Mouse (Mus musculus) intestine, embryonic 16.5 days (tissue): ENCODE measurements around the gene Nub1. TPM values are rescaled to one million over a fixed set of nuclear protein-coding genes. Genes with fewer than 3 reads are reported as not detected.
"Not testable (repeated sequence)": the region's sequence is repeated elsewhere in the genome, so short reads cannot be mapped to it uniquely, and the experiment has no call there.

Source experiments
- ATAC-seq: fragments of 200-750 bp; cut with Nextera tagmentation; 2 replicates; pipeline ENCODE4 v1.8.0; 2017; ENCODE audit warnings: moderate TSS enrichment, moderate library complexity
- H3K27ac ChIP-seq: fragments of 300-500 bp; sonication (generic); 2 replicates; pipeline ENCODE4 v1.5.1; 2014; ENCODE audit warnings: mild to moderate bottlenecking, low read length
- H3K27me3 ChIP-seq: fragments of 300-500 bp; sonication (generic); replicated peaks from 2 replicates; pipeline ENCODE4 v1.6.1; 2014; ENCODE audit warnings: low read length, control low read depth, mixed read lengths; ENCODE audit not compliant: control insufficient read depth, insufficient read depth
- H3K36me3 ChIP-seq: fragments of 300-500 bp; sonication (generic); 2 replicates; pipeline ENCODE4 v1.6.1; 2014; ENCODE audit warnings: low read length, control low read depth; ENCODE audit not compliant: control insufficient read depth, insufficient read depth
- H3K4me1 ChIP-seq: fragments of 300-500 bp; sonication (generic); 2 replicates; pipeline ENCODE4 v1.6.1; 2014; ENCODE audit warnings: low read length, control low read depth, mixed read lengths; ENCODE audit not compliant: control insufficient read depth, insufficient read depth
- H3K4me2 ChIP-seq: fragments of 300-500 bp; sonication (generic); 2 replicates; pipeline ENCODE4 v1.6.1; 2014; ENCODE audit warnings: low read depth, low read length, control low read depth
- H3K4me3 ChIP-seq: fragments of 300-500 bp; sonication (generic); 2 replicates; pipeline ENCODE4 v1.5.1; 2014; ENCODE audit warnings: mild to moderate bottlenecking, low read length
- H3K9ac ChIP-seq: fragments of 300-500 bp; sonication (generic); 2 replicates; pipeline ENCODE4 v1.6.1; 2014; ENCODE audit warnings: low read depth, low read length
- H3K9me3 ChIP-seq: fragments of 300-500 bp; sonication (generic); 2 replicates; pipeline ENCODE4 v1.6.1; 2016; ENCODE audit warnings: low read length, control low read depth; ENCODE audit not compliant: control insufficient read depth
- WGBS: fragments of 180-500 bp; shearing (Covaris S2); extraction: QIAGEN DNeasy Blood & Tissue Kit; methylation state at CpG from one replicate; pipeline ENCODE4 v1.1.7; 2014; 5-methylcytosine and 5-hydroxymethylcytosine counted together
- polyA plus RNA-seq: library from polyadenylated mRNA; unstranded; fragments of >200 nt; fragmentation: Nextera tagmentation; extraction: Ambion mirVana; gene quantifications from 2 replicates; pipeline ENCODE4 v1.2.1, GENCODE M21; 2015

The Nub1 gene
- polyA plus RNA-seq, 1 experiment from 2014 or later: 28.1 TPM

DNA sequence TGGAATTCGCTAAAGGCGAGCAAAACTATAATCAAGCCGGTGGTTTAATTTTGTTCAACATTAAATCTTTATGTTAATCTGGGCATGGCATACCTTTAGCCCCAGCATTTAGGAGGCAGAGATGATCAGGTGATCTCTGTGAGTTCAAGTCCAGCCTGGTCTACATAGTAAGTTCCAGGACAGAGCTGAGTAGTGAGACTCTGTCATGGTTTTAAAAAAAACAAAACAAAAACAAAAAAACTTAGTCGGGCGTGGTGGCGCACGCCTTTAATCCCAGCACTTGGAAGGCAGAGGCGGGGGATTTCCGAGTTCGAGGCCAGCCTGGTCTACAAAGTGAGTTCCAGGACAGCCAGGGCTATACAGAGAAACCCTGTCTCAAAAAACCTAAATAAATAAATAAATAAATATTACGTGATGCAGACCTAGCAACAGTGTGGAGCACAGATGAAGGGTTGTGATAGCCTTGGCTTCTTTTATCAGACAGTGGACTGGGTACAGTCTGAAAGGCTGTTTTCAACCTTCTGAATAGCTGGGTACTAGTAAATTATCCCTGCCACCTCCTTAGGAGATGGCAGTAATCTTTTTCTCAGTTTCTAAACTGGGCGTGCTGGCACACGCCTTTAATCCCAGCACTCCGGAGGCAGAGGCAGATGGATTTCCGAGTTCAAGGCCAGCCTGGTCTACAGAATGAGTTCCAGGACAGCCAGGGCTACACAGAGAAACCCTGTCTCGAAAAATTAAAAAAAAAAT, 1.5 kb downstream of the Nub1 start:
- H3K9ac ChIP-seq: peak overlapping the region; percentile 77
- peak overlapping the region; percentile 98 for H3K4me3 ChIP-seq
- not testable (repeated sequence) for ATAC-seq, H3K9me3 ChIP-seq, H3K27me3 ChIP-seq, H3K36me3 ChIP-seq
- H3K27ac ChIP-seq: peak overlapping the region; percentile 91; the same call in 1 of the 2 replicates
- peaks cover 12% of the 10 kb centered on the region for H3K4me1 ChIP-seq
- peak overlapping the region; percentile 56 for H3K4me2 ChIP-seq
- WGBS: 73% methylated on average over 16 of the region's 16 CpGs

DNA sequence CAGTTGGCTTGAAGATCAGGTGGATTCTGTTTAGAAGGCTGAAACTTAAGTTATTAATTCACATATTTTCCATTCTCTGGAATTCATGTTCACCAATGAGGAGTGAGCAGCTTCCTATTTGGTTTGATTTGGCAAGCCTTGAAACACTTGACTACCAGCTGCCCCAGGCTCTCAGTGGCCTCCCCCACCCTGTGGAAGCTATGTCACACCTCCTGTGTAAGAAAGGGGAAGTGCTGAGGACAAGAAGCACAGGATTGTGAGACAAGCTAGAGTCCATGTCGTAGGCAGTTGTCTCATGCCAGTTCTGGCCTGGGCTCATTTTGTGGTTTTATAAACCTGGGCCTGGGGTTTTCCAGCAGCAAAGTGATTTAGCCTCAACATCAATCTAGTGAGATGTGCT, 2.4 kb downstream of the Nub1 start:
- H3K36me3 ChIP-seq: peaks cover 6% of the 10 kb centered on the region; the same call in 1 of the 2 replicates
- H3K4me1 ChIP-seq: peaks cover 12% of the 10 kb centered on the region
- H3K9me3 ChIP-seq: no peaks in the 10 kb centered on the region
- H3K9ac ChIP-seq: no peak overlapping the region
- H3K27ac ChIP-seq: no peak overlapping the region
- no peak overlapping the region for H3K4me2 ChIP-seq
- 82% methylated on average over 1 of the region's 1 CpGs for WGBS
- no peak for ATAC-seq
- no peak overlapping the region for H3K4me3 ChIP-seq
- H3K27me3 ChIP-seq: no peaks in the 10 kb centered on the region

DNA sequence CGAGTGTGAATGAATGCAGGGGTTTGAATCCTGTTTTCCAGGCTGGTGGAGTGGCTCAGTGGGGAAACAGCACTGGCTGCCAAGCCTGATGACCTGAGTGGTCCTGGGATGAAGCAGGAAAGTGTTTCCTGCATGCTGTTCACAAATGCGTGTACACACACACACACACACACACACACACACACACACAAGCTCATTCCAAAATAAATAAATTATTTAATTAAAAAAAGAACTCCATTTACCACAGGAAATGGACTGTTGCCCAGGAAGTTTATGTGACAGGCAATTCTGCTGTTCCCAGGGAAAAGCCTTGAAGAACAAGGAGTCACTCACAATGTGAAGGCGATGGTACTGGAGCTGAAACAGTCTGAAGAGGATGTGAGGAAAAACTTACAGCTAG, 11.4 kb downstream of the Nub1 start:
- H3K4me3 ChIP-seq: no peak overlapping the region
- no peaks in the 10 kb centered on the region for H3K27me3 ChIP-seq
- WGBS: 76% methylated on average over 3 of the region's 3 CpGs
- no peak for ATAC-seq
- H3K9ac ChIP-seq: no peak overlapping the region
- peaks cover 30% of the 10 kb centered on the region for H3K36me3 ChIP-seq
- no peaks in the 10 kb centered on the region for H3K9me3 ChIP-seq
- no peak overlapping the region for H3K4me2 ChIP-seq
- H3K4me1 ChIP-seq: no peaks in the 10 kb centered on the region
- H3K27ac ChIP-seq: no peak overlapping the region

DNA sequence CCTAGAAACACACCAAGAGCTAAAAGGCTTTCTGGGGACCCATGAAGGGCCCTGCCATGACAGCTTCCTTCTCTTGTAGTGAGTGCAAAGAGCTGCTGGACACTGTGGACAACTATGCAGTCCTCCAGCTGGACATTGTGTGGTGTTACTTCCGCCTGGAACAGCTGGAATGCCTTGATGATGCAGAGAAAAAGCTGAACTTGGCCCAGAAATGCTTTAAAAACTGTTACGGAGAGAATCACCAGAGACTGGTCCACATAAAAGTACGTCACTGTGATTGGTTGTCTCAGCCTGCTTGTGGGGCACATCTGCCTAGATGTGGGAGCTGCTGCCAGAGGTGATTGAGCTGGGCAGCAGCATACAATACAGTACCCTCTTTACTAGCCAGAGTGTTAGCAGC, 15.9 kb downstream of the Nub1 start:
- no peak overlapping the region for H3K27ac ChIP-seq
- no peaks in the 10 kb centered on the region for H3K9me3 ChIP-seq
- 82% methylated on average over 3 of the region's 3 CpGs for WGBS

DNA sequence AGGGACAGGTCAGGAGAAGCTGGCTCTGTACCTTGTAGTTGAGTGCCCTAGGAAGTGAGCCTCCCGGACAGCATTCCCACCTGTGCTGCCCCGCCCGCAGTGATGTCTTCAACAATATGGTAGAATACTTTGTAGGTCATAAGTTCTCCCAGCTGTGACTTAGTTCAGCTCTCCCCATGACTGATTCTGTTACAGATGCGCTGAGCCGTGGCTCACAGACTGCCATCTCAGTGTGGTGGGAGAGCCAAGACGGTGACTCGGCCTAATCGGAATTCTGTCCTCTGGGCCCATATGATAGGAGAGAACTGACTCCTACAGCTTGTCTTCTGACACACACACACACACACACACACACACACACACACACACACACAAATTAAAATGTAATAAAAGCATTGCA, 19.3 kb downstream of the Nub1 start:
- no peak overlapping the region for H3K9ac ChIP-seq
- no peaks in the 10 kb centered on the region for H3K27me3 ChIP-seq
- H3K9me3 ChIP-seq: no peaks in the 10 kb centered on the region
- H3K36me3 ChIP-seq: peaks cover 19% of the 10 kb centered on the region
- no peak for ATAC-seq
- 92% methylated on average over 8 of the region's 8 CpGs for WGBS
- no peak overlapping the region for H3K4me3 ChIP-seq
- no peaks in the 10 kb centered on the region for H3K4me1 ChIP-seq
- H3K4me2 ChIP-seq: no peak overlapping the region
- H3K27ac ChIP-seq: no peak overlapping the region

More for the DNA sequence above, 15.9 kb downstream of the Nub1 start:
- Histone ChIP-seq H3K4me2 (no peak overlapping the region), H3K4me1 (no peaks in the 10 kb centered on the region), H3K27me3 (no peaks in the 10 kb centered on the region), H3K9ac (no peak overlapping the region), H3K36me3 (peaks cover 26% of the 10 kb centered on the region), H3K4me3 (no peak overlapping the region)
- ATAC-seq: no peak

DNA sequence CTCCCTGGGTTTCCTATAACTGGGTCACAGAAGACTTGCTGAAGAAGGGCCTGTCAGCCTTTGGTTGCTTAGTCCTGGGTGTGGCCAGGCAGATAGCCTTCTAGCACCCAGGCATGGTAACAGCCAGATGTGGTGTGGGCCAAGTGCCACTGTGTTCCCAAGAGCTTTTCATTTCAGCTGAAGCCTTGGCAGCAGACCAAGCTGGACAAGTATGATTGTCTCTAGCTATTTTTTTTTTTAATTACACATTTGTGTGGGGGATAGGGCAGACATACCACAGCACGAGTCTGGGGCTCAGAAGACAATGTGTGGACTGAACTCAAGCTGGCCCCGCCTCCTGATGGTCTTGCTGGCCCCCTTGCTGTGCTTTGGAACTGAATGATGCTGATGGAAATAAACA, 24.6 kb downstream of the Nub1 start:
- Histone ChIP-seq H3K9me3 (no peaks in the 10 kb centered on the region), H3K4me3 (no peak overlapping the region), H3K4me2 (no peak overlapping the region), H3K36me3 (peaks cover 22% of the 10 kb centered on the region), H3K27me3 (no peaks in the 10 kb centered on the region), H3K9ac (no peak overlapping the region), H3K4me1 (no peaks in the 10 kb centered on the region), H3K27ac (no peak overlapping the region)
- ATAC-seq: no peak
- WGBS: 52% methylated on average over 2 of the region's 2 CpGs

DNA sequence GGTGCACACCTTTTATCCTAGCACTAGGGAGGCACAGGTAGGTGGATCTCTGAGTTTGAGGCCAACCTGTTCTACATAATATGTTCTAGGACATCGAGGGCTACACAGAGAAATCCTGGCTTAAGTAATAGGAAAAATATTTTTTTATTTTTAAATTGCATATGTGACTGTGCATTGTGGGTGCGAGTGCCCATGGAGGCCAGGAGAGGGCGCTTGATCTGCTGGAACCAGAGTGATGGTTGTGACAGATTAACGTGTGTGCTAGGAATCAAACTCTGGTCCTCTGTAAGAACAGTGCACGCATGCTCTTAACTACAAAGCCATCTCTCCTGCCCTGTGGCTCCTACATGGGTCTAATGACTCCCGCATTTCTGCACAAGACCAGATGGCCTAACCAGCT, 26.3 kb downstream of the Nub1 start:
- Histone ChIP-seq H3K4me3 (no peak overlapping the region), H3K9ac (no peak overlapping the region), H3K9me3 (no peaks in the 10 kb centered on the region), H3K4me2 (no peak overlapping the region), H3K4me1 (no peaks in the 10 kb centered on the region), H3K27me3 (no peaks in the 10 kb centered on the region), H3K27ac (no peak overlapping the region), H3K36me3 (peaks cover 19% of the 10 kb centered on the region)
- ATAC-seq: no peak
- 94% methylated on average over 6 of the region's 6 CpGs for WGBS

DNA sequence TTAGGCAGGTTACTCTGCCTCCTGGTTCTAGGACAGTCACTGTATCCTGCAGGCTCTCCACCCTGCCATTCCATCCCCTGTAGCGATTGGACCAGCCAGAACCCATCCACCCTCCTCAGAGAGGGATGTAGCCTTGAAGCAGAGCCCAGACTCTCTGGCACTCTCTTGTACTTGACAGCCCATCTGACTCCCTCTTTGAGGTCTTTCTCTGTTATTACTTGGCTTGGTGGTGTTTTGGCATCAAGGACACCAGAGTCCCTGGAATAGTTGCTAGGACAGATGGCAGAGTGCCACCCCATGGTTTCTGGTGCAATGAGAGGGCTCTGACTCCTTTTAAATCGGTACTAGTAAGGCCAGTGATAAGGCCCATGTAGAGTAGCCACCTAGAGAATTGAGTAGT, 27.9 kb downstream of the Nub1 start:
- Histone ChIP-seq H3K4me2 (no peak overlapping the region), H3K36me3 (peaks cover 15% of the 10 kb centered on the region; the same call in 1 of the 2 replicates), H3K4me1 (0 out of 2 replicates have a peak, but pooled peaks cover 3% of the 10 kb centered on the region), H3K27ac (no peak overlapping the region), H3K4me3 (no peak overlapping the region), H3K27me3 (no peaks in the 10 kb centered on the region), H3K9me3 (no peaks in the 10 kb centered on the region), H3K9ac (no peak overlapping the region)
- 67% methylated on average over 2 of the region's 2 CpGs for WGBS
- ATAC-seq: no peak

DNA sequence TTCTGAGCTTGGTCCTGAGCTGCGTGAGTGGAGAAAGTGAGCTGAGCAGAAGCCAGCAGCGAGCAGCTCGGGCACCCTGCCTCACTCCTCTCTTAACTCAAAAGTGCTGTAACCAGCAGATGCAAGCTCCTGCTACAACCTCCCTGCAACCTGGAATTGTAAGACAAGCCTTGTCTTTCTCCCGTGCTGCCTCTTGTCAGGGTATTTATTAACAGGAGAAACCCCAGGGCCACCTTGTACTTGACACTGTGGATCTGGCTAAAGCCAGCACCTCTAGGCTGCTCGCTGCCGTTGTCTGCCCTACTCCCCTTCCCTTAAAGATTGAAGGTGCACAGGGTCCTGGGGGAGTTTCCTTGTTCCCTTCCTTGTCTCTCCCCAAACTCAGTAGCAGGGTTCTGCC, 28.7 kb downstream of the Nub1 start:
- H3K4me1 ChIP-seq: 0 out of 2 replicates have a peak, but pooled peaks cover 3% of the 10 kb centered on the region
- H3K9ac ChIP-seq: 0 out of 2 replicates have a peak overlapping the region, but pooled peaks have one; percentile 5
- peaks cover 15% of the 10 kb centered on the region; the same call in 1 of the 2 replicates for H3K36me3 ChIP-seq
- no peak overlapping the region for H3K4me2 ChIP-seq
- 78% methylated on average over 6 of the region's 6 CpGs for WGBS
- no peak overlapping the region for H3K27ac ChIP-seq
- no peak for ATAC-seq
- H3K9me3 ChIP-seq: no peaks in the 10 kb centered on the region
- H3K27me3 ChIP-seq: no peaks in the 10 kb centered on the region
- H3K4me3 ChIP-seq: no peak overlapping the region

DNA sequence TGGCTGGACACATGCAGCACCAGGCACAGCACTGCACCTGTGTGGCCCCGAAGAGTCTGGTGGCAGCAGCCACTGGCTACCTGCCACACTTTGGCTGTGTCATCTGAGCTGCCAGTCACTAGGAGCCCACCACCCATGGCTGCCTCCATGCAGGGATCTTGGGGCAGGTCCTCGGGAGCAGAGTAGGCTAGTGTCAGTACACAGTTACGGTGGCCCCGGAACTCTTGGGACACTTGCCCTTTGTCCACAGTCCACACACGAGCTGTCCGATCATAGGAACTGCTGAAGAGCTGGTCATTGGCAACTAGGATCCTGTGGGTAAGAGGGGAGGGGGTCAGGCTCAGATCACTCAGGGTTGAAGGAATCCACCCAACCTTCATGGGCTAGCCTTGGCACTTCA, 32.7 kb downstream of the Nub1 start:
- Histone ChIP-seq H3K4me1 (0 out of 2 replicates have a peak, but pooled peaks cover 3% of the 10 kb centered on the region), H3K27me3 (no peaks in the 10 kb centered on the region), H3K36me3 (no peaks in the 10 kb centered on the region), H3K4me2 (no peak overlapping the region), H3K9ac (no peak overlapping the region), H3K27ac (no peak overlapping the region), H3K9me3 (no peaks in the 10 kb centered on the region), H3K4me3 (no peak overlapping the region)
- ATAC-seq: no peak
- 93% methylated on average over 6 of the region's 6 CpGs for WGBS
